Mouse (Mus musculus) forebrain, embryonic 16.5 days (tissue): ENCODE data around the gene Apol6. TPM values are rescaled to one million over a fixed set of nuclear protein-coding genes. Genes with fewer than 3 reads are reported as not detected.

Source experiments
- ATAC-seq: fragments of 200-750 bp; cut with Nextera tagmentation; 2 replicates; pipeline ENCODE4 v1.8.0; 2017; ENCODE audit warnings: mild to moderate bottlenecking, moderate library complexity
- H3K27ac ChIP-seq: fragments of 300-500 bp; sonication (generic); 2 replicates; pipeline ENCODE4 v1.5.1; 2014; ENCODE audit warnings: low read length, control low read depth
- H3K27me3 ChIP-seq: fragments of 300-500 bp; sonication (generic); replicated peaks from 2 replicates; pipeline ENCODE4 v1.6.1; 2014; ENCODE audit warnings: low read length; ENCODE audit not compliant: control insufficient read depth, insufficient read depth
- H3K36me3 ChIP-seq: fragments of 300-500 bp; sonication (generic); 2 replicates; pipeline ENCODE4 v1.6.1; 2014; ENCODE audit not compliant: control insufficient read depth, insufficient read depth
- H3K4me1 ChIP-seq: fragments of 300-500 bp; sonication (generic); replicated peaks from 2 replicates; pipeline ENCODE4 v1.6.1; 2014; ENCODE audit warnings: low read length; ENCODE audit not compliant: control insufficient read depth, insufficient read depth
- H3K4me2 ChIP-seq: fragments of 300-500 bp; sonication (generic); 2 replicates; pipeline ENCODE4 v1.6.1; 2014; ENCODE audit warnings: mild to moderate bottlenecking, low read length, control low read depth
- H3K4me3 ChIP-seq: fragments of 300-500 bp; sonication (generic); replicated peaks from 2 replicates; pipeline ENCODE4 v1.5.1; 2014; ENCODE audit warnings: mild to moderate bottlenecking, low read length, control low read depth
- H3K9ac ChIP-seq: fragments of 300-500 bp; sonication (generic); replicated peaks from 2 replicates; pipeline ENCODE4 v1.6.1; 2014; ENCODE audit warnings: low read depth, low read length, control low read depth
- H3K9me3 ChIP-seq: fragments of 300-500 bp; sonication (generic); 2 replicates; pipeline ENCODE4 v1.6.1; 2016; ENCODE audit warnings: low read length; ENCODE audit not compliant: control insufficient read depth
- WGBS: fragments of 180-500 bp; shearing (Covaris S2); extraction: QIAGEN DNeasy Blood & Tissue Kit; methylation state at CpG from one replicate; pipeline ENCODE4 v1.1.7; 2014; 5-methylcytosine and 5-hydroxymethylcytosine counted together
- polyA plus RNA-seq: library from polyadenylated mRNA; unstranded; fragments of >200 nt; fragmentation: Nextera tagmentation; extraction: Ambion mirVana; gene quantifications from 2 replicates; pipeline ENCODE4 v1.2.1, GENCODE M21; 2015

The Apol6 gene
- polyA plus RNA-seq, 1 experiment from 2014 or later: not detected

DNA sequence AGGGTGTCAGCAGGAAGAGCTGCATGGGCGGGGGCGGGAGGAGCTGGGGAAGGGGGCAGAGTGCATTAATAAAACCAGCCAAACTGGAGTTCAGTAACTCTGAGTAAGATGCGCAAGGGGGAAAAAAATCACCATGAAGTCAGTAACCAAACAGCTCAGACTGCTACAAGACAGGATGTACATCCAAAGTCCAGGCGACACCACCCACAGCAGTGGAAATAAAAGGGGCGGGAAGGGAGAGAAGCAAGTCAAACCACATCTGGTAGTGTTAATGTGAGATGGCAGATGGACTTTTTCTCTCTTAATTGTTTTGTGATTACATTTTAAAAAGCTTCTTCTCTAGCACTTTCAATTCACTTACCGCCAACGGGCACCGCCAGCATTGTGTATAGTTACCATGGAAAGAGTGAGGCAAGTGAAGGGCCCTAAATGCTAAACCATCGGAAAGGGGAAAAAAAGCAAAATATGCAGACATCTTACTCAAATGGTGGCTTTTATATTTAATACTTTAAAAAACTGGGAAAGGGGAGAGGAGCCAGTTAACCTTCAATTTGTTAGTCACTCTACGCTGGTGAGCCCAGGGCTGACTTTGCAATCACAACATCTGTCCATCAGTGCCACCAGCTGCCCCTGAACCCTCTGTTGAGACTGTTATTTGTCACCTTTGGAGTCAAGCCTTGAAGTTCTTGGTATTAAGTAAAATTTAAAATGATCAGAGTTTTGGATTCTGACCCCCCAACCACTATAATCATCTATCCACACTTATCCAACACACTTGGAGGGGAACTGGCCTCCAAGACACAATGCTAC is 60.0 kb downstream of the Apol6 start:
- no peaks in the 10 kb centered on the region for H3K27me3 ChIP-seq
- H3K4me3 ChIP-seq: no peak overlapping the region
- H3K9me3 ChIP-seq: no peaks in the 10 kb centered on the region
- ATAC-seq: no peak
- H3K36me3 ChIP-seq: peaks cover 16% of the 10 kb centered on the region
- H3K4me1 ChIP-seq: peaks cover 9% of the 10 kb centered on the region
- no peak overlapping the region for H3K9ac ChIP-seq
- H3K4me2 ChIP-seq: no peak overlapping the region
- 63% methylated on average over 10 of the region's 10 CpGs for WGBS
- no peak overlapping the region for H3K27ac ChIP-seq

DNA sequence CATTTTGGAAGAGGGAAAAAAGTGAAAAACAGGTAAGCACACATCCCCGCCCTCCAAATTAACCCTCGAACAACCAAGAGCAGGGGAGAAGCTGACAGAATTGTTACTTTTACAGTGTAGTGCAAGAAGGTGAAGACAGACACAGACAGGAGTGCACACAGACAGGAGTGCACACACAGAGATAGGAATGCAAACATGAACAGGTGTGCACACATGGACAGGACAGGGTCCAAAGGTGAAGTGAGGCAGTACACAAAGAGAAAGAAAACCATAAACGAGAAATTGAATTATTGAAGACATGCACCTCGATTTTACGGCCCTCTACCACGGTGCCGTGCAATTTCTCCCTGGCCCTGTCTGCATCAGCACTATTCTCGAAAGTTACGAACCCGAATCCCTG is 60.7 kb downstream of the Apol6 start:
- H3K4me3 ChIP-seq: no peak overlapping the region
- no peak overlapping the region for H3K27ac ChIP-seq
- peaks cover 9% of the 10 kb centered on the region for H3K4me1 ChIP-seq
- no peak for ATAC-seq
- H3K9me3 ChIP-seq: no peaks in the 10 kb centered on the region
- no peak overlapping the region for H3K9ac ChIP-seq
- H3K36me3 ChIP-seq: peaks cover 16% of the 10 kb centered on the region
- no peak overlapping the region for H3K4me2 ChIP-seq
- no peaks in the 10 kb centered on the region for H3K27me3 ChIP-seq
- 90% methylated on average over 10 of the region's 10 CpGs for WGBS

Other genes starting within 250 kb of the Apol6 start
- 47.3 and 52.3 TPM in 2 replicates for gene Zfp251, start 173.3 kb upstream of the Apol6 start, polyA plus RNA-seq
- 14.0 and 14.3 TPM in 2 replicates for gene Zfp7, start 165.5 kb upstream of the Apol6 start, polyA plus RNA-seq
- gene Gm49527, start 165.4 kb upstream of the Apol6 start, polyA plus RNA-seq: 1.6 TPM in 2 replicates
- 35.5 and 38.4 TPM in 2 replicates for gene Zfp647, start 119.3 kb upstream of the Apol6 start, polyA plus RNA-seq
- gene 1110038F14Rik, start 96.2 kb upstream of the Apol6 start, polyA plus RNA-seq: 52.8 and 58.2 TPM in 2 replicates
- 0.91 TPM in 1 of 2 replicates, not detected in the other for gene Mb, start 5.9 kb downstream of the Apol6 start, polyA plus RNA-seq